Mouse (Mus musculus): ENCODE results near the gene Slc9a3r2. TPM values are rescaled to one million over a fixed set of nuclear protein-coding genes. Genes with fewer than 3 reads are reported as not detected.

Slc9a3r2 gene
- polyA plus RNA-seq (2017; shearing (Covaris generic)) = 0.26 TPM

GRCm38 (mm10) chr17:24650070-24650616, at the start of gene Slc9a3r2:
TSS of gene Slc9a3r2 (minus strand) at chr17:24650327.

DNA sequence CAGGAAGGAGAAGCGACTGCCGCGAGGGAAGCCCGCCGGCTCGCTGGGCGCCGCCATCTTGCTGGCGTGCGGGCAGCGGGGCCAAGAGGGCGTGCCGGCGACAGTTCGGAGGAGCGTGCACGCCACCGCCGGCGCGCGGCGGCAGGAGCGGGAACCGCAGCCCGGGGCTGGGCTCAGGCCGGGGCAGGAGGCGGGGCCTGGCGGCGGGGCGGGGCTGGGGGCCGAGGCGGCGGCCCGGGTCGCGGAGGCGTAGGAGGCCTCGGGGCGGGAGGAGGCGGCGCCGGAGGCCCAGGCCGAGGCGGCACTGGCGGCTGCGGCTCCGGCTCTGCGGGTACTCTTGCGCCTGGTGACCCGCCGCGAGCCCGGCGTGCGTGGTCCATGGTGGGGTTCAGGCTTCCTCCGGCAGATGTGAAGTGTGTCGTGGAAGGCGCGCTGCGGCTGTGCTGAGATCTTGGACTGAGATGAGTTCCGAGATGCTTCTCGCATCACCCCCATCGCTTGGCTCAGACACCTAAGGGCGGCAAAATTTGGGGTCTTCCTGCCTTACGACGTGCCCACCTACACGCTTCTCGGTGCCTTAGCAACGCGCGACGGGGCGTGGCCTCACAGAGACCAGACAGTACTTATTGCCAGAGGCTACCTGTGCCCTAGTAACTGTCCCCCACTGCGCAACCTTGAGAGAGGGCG, 46.0 kb upstream of the Slc9a3r2 start, which contains the start of the genes Gfer and Noxo1:
Gene Gfer (minus strand): TSS at position 146 of the 687 bp plus-strand sequence.
Gene Noxo1 (plus strand): TSS at position 224 of the 687 bp plus-strand sequence.

DNA sequence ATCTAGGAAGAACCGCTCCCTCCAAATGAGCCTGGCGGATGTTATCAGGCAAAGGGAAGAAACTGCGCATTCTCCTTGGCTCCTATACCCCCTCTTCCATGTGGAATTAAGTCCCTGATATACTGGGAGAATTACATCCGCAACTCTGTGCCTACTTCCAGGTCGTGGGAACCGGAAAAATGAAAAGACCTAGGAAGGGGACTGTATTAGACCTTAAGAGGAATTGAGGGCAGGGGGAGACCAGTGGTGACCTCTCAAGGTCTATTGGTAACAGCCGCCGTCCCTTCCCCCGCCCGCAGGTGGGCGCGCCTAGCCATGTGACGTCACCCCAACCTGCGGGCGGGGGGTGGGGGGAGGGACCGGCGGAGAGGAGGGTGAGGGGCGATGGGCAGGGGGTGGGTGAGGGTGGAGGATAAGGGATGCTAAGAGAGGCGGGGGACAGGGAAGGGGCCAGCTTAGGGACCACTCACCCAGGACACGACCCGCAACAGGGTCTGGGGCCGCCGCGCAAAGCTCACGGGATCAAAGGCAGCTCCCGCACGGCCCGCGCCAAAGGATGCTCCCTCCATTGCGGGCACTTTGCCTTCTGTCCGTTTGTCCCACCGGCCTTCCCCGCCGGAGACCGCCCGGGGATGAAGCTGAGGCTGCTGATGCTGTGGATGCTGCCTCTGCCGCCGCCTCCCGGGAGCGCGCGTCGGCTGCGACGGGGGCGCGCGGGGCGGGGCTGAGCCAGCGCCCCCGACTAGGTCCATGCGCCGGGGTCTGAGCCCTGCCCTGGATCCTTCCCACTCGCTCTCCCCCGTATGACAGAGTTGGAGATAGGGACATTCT, 39.3 kb upstream of the Slc9a3r2 start, which contains the start of gene Syngr3:
Gene Syngr3 (minus strand): TSS at position 705 of the 831 bp plus-strand sequence.

GRCm38 (mm10) chr17:24669545-24670245, 19.6 kb upstream of the Slc9a3r2 start, which contains the start of gene Zfp598:
TSS of gene Zfp598 (plus strand) at chr17:24669687.

GRCm38 (mm10) chr17:24658017-24658758, 8.1 kb upstream of the Slc9a3r2 start, which contains the start of gene Npw:
TSS of gene Npw (minus strand) at chr17:24658457.

DNA sequence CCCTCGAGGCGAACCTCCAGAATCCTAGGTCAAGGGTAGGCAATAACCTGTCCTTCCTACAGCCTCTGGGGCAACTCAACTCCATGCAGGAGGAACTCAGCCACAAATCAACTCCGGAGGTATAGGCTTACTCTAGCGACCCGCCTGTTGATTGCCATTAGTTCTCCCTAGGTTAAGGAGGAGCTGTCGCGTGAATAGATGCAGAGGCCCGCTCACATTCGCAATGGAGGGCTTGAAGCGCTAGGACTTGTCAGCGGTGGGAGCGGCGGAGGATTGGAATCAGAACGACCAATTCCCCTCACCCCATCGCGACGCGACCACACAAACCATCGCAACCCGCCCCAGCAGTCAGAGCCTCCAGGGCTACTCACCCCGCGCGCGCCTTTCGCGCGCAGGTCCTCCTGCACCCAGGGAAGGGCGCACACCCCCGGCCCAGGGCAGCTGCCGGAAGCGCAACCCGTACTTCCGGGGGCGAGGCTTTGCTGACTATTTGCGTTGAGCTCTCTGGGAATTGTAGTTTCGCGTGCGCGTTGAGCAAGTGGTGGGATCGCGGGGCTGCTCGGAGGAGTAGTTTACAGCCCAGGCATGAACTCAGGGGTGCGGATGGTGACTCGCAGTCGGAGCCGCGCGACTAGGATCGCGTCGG, 17.8 kb downstream of the Slc9a3r2 start, which contains the start of the genes Tsc2 and Nthl1:
Gene Tsc2 (minus strand): TSS at position 464 of the 646 bp plus-strand sequence.
Gene Nthl1 (plus strand): TSS at position 514 of the 646 bp plus-strand sequence.

Other genes starting within 250 kb of the Slc9a3r2 start
- gene Rnps1, start 235.8 kb downstream of the Slc9a3r2 start, polyA plus RNA-seq (2017; shearing (Covaris generic)) = 197 TPM
- 75.0 TPM for gene Eci1, start 223.7 kb downstream of the Slc9a3r2 start, polyA plus RNA-seq (2017; shearing (Covaris generic))
- gene Dnase1l2, start 207.2 kb downstream of the Slc9a3r2 start, polyA plus RNA-seq (2017; shearing (Covaris generic)) = 3.2 TPM
- gene E4f1, start 180.0 kb downstream of the Slc9a3r2 start, polyA plus RNA-seq (2017; shearing (Covaris generic)) = 107 TPM
- 42.3 TPM for gene Pgp, start 179.9 kb downstream of the Slc9a3r2 start, polyA plus RNA-seq (2017; shearing (Covaris generic))
- gene Bricd5, start 176.4 kb downstream of the Slc9a3r2 start, polyA plus RNA-seq (2017; shearing (Covaris generic)) = 0.31 TPM
- gene Mlst8, start 171.2 kb downstream of the Slc9a3r2 start, polyA plus RNA-seq (2017; shearing (Covaris generic)) = 26.4 TPM
- 0.18 TPM for gene Caskin1, start 161.7 kb downstream of the Slc9a3r2 start, polyA plus RNA-seq (2017; shearing (Covaris generic))
- gene Traf7, start 122.4 kb downstream of the Slc9a3r2 start, polyA plus RNA-seq (2017; shearing (Covaris generic)) = 84.8 TPM
- 4.5 TPM for gene Rab26, start 116.1 kb downstream of the Slc9a3r2 start, polyA plus RNA-seq (2017; shearing (Covaris generic))
- 50.6 TPM for gene Pkd1, start 100.5 kb downstream of the Slc9a3r2 start, polyA plus RNA-seq (2017; shearing (Covaris generic))
- gene Tsc2, start 17.7 kb downstream of the Slc9a3r2 start, polyA plus RNA-seq (2017; shearing (Covaris generic)) = 46.5 TPM
- gene Nthl1, start 17.6 kb downstream of the Slc9a3r2 start, polyA plus RNA-seq (2017; shearing (Covaris generic)) = 7.4 TPM
- gene Npw, start 8.1 kb upstream of the Slc9a3r2 start, polyA plus RNA-seq (2017; shearing (Covaris generic)) = not detected
- gene Zfp598, start 19.4 kb upstream of the Slc9a3r2 start, polyA plus RNA-seq (2017; shearing (Covaris generic)) = 22.6 TPM
- gene Syngr3, start 39.6 kb upstream of the Slc9a3r2 start, polyA plus RNA-seq (2017; shearing (Covaris generic)) = 0.44 TPM
- gene Gfer, start 45.8 kb upstream of the Slc9a3r2 start, polyA plus RNA-seq (2017; shearing (Covaris generic)) = 42.2 TPM
- 3.2 TPM for gene Noxo1, start 45.9 kb upstream of the Slc9a3r2 start, polyA plus RNA-seq (2017; shearing (Covaris generic))
- 64.1 TPM for gene Tbl3, start 57.3 kb upstream of the Slc9a3r2 start, polyA plus RNA-seq (2017; shearing (Covaris generic))
- gene Rnf151, start 67.7 kb upstream of the Slc9a3r2 start, polyA plus RNA-seq (2017; shearing (Covaris generic)) = not detected
- gene Rps2, start 67.8 kb upstream of the Slc9a3r2 start, polyA plus RNA-seq (2017; shearing (Covaris generic)) = 779 TPM
- gene Ndufb10, start 74.2 kb upstream of the Slc9a3r2 start, polyA plus RNA-seq (2017; shearing (Covaris generic)) = 194 TPM
- not detected for gene Rpl3l, start 77.5 kb upstream of the Slc9a3r2 start, polyA plus RNA-seq (2017; shearing (Covaris generic))
- 16.4 TPM for gene Msrb1, start 86.3 kb upstream of the Slc9a3r2 start, polyA plus RNA-seq (2017; shearing (Covaris generic))
- not detected for gene Hs3st6, start 102.7 kb upstream of the Slc9a3r2 start, polyA plus RNA-seq (2017; shearing (Covaris generic))
- gene Meiob, start 154.0 kb upstream of the Slc9a3r2 start, polyA plus RNA-seq (2017; shearing (Covaris generic)) = not detected
- 36.3 TPM for gene Hagh, start 189.8 kb upstream of the Slc9a3r2 start, polyA plus RNA-seq (2017; shearing (Covaris generic))
- 2.7 TPM for gene Fahd1, start 200.0 kb upstream of the Slc9a3r2 start, polyA plus RNA-seq (2017; shearing (Covaris generic))
- not detected for gene Igfals, start 215.7 kb upstream of the Slc9a3r2 start, polyA plus RNA-seq (2017; shearing (Covaris generic))
- gene Nubp2, start 236.0 kb upstream of the Slc9a3r2 start, polyA plus RNA-seq (2017; shearing (Covaris generic)) = 106 TPM
- 64.5 TPM for gene Spsb3, start 236.3 kb upstream of the Slc9a3r2 start, polyA plus RNA-seq (2017; shearing (Covaris generic))
- gene Eme2, start 244.8 kb upstream of the Slc9a3r2 start, polyA plus RNA-seq (2017; shearing (Covaris generic)) = 46.2 TPM
- gene Mrps34, start 244.8 kb upstream of the Slc9a3r2 start, polyA plus RNA-seq (2017; shearing (Covaris generic)) = 95.9 TPM
- gene Nme3, start 246.2 kb upstream of the Slc9a3r2 start, polyA plus RNA-seq (2017; shearing (Covaris generic)) = 56.5 TPM